ENCODE assay signal across 7 mouse cellular contexts in genomic region chr17:34836856-34837221, GRCm38 (mm10). TPM values are rescaled to one million over a fixed set of nuclear protein-coding genes. Genes with fewer than 3 reads are reported as not detected.
A peak's percentile ranks its signal among the peaks of the same experiment; 100 is the strongest.
DNase-seq lines count a peak whose midpoint lies in the region; ATAC-seq and TF ChIP-seq lines count a peak whose summit lies in the region.

Gene Stk19 (minus strand): TSS chr17:34836945.
Gene Dxo (plus strand): TSS chr17:34837019.

- no peaks in the 10 kb centered on the region for H3K9me3 ChIP-seq in embryonic facial prominence, embryonic 10.5 days
- H3K9me3 ChIP-seq in intestine, postnatal 0 days (ENCODE audit: control insufficient read depth): no peaks in the 10 kb centered on the region
- H3K9me3 ChIP-seq in midbrain, embryonic 12.5 days: no peaks in the 10 kb centered on the region

- peak; percentile 98 for DNase-seq in adrenal gland, postnatal 10 days
- peak; percentile 97 for DNase-seq in embryonic facial prominence, embryonic 10.5 days (ENCODE audit: low spot score)
- peak; percentile 42 for DNase-seq in gonadal fat pad, adult 2 months (ENCODE audit: low read depth)
- DNase-seq in left cerebral cortex, postnatal 4 days: peak; percentile 97

- H3K4me2 ChIP-seq in intestine, postnatal 0 days (replicated peaks; ENCODE audit: low read depth): peak within 1 kb of the TSS; percentile 96
- peak within 1 kb of the TSS; percentile 98 for H3K4me2 ChIP-seq in midbrain, embryonic 12.5 days (replicated peaks)

- TF ChIP-seq POLR2A in small intestine, adult 2 months (IDR thresholded peaks at IDR 0.05; ENCODE audit: low read depth, low read length): peak; percentile 35

- peak within 1 kb of the TSS; percentile 78 for H3K4me3 ChIP-seq in embryonic facial prominence, embryonic 10.5 days
- H3K4me3 ChIP-seq in intestine, postnatal 0 days (ENCODE audit: low read depth, low read length): peak within 1 kb of the TSS; percentile 82
- H3K4me3 ChIP-seq in midbrain, embryonic 12.5 days: peak within 1 kb of the TSS; percentile 75
- H3K4me3 ChIP-seq in small intestine, adult 2 months (ENCODE audit: low read depth, low read length): peak within 1 kb of the TSS; percentile 79

- under 1% methylated on average over 40 of the region's 40 CpGs for WGBS in embryonic facial prominence, embryonic 10.5 days
- WGBS in intestine, postnatal 0 days: under 1% methylated on average over 40 of the region's 40 CpGs
- WGBS in midbrain, embryonic 12.5 days: under 1% methylated on average over 40 of the region's 40 CpGs
- 1% methylated on average over 40 of the region's 40 CpGs for WGBS in small intestine, adult 2 months

- H3K4me1 ChIP-seq in embryonic facial prominence, embryonic 10.5 days: peaks cover 27% of the 10 kb centered on the region
- peaks cover 9% of the 10 kb centered on the region for H3K4me1 ChIP-seq in intestine, postnatal 0 days (replicated peaks; ENCODE audit: control insufficient read depth, insufficient read depth, low read length)
- H3K4me1 ChIP-seq in midbrain, embryonic 12.5 days: peaks cover 26% of the 10 kb centered on the region
- peaks cover 11% of the 10 kb centered on the region for H3K4me1 ChIP-seq in small intestine, adult 2 months (ENCODE audit: control insufficient read depth, insufficient read depth, insufficient read length, low read length)

- peak within 1 kb of the TSS; percentile 68 for H3K9ac ChIP-seq in intestine, postnatal 0 days (ENCODE audit: low read depth, low read length)
- peak within 1 kb of the TSS; percentile 74 for H3K9ac ChIP-seq in midbrain, embryonic 12.5 days (replicated peaks)

- no peak for TF ChIP-seq CTCF in intestine, postnatal 0 days (IDR thresholded peaks at IDR 0.05; ENCODE audit: low read depth)
- no peak for TF ChIP-seq CTCF in small intestine, adult 2 months (IDR thresholded peaks at IDR 0.05; ENCODE audit: extremely low read depth, insufficient read length, insufficient replicate concordance, low read depth, low read length)

- H3K36me3 ChIP-seq in embryonic facial prominence, embryonic 10.5 days (replicated peaks): peaks cover 61% of the 10 kb centered on the region
- peaks cover 43% of the 10 kb centered on the region for H3K36me3 ChIP-seq in intestine, postnatal 0 days (ENCODE audit: control insufficient read depth, insufficient read depth)
- peaks cover 52% of the 10 kb centered on the region for H3K36me3 ChIP-seq in midbrain, embryonic 12.5 days
- H3K36me3 ChIP-seq in small intestine, adult 2 months (ENCODE audit: control insufficient read depth, insufficient read depth, low read length): peaks cover 45% of the 10 kb centered on the region

- H3K27me3 ChIP-seq in embryonic facial prominence, embryonic 10.5 days (replicated peaks; ENCODE audit: low read depth, poor library complexity, severe bottlenecking): no peaks in the 10 kb centered on the region
- no peaks in the 10 kb centered on the region for H3K27me3 ChIP-seq in intestine, postnatal 0 days (replicated peaks; ENCODE audit: control insufficient read depth, insufficient read depth, low read length)
- no peaks in the 10 kb centered on the region for H3K27me3 ChIP-seq in midbrain, embryonic 12.5 days
- H3K27me3 ChIP-seq in small intestine, adult 2 months (ENCODE audit: control insufficient read depth, insufficient read depth, low read length): no peaks in the 10 kb centered on the region

- intact Hi-C loops in left cerebral cortex, postnatal 4 days (cut with DNase I): loop anchor here (5.0 kb wide), 1 partner anchor 185 kb away; no protein-coding TSS in a partner anchor

- peak within 1 kb of the TSS; percentile 83 for H3K27ac ChIP-seq in embryonic facial prominence, embryonic 10.5 days (replicated peaks)
- H3K27ac ChIP-seq in intestine, postnatal 0 days (ENCODE audit: low read depth, low read length): peak within 1 kb of the TSS; percentile 65
- peak within 1 kb of the TSS; percentile 82 for H3K27ac ChIP-seq in midbrain, embryonic 12.5 days (replicated peaks)
- peak within 1 kb of the TSS; percentile 66 for H3K27ac ChIP-seq in small intestine, adult 2 months (ENCODE audit: insufficient read depth, low read depth, low read length)

- peak; percentile 94 for ATAC-seq in intestine, postnatal 0 days
- ATAC-seq in midbrain, embryonic 12.5 days (ENCODE audit: low FRiP score, low read depth): peak; percentile 92

RNA-seq across cellular contexts. Expression of gene Stk19, which starts in this region (rescaled TPM):
- total RNA-seq in adrenal gland, postnatal 10 days (2021): 10 to 100 TPM; 31.8 to 33.0 TPM
- 24.6 and 26.4 TPM in 2 replicates for polyA plus RNA-seq in embryonic facial prominence, embryonic 10.5 days (2016; fragmentation: Nextera tagmentation; extraction: Ambion mirVana)
- polyA plus RNA-seq in gonadal fat pad, adult 2 months (2012; rRNA removed): 37.7 and 59.7 TPM in 2 replicates
- polyA plus RNA-seq in intestine, postnatal 0 days (2015; fragmentation: Nextera tagmentation; extraction: Ambion mirVana): 29.1 and 34.0 TPM in 2 replicates
- total RNA-seq in left cerebral cortex, postnatal 4 days (2021): 10 to 100 TPM; 47.9 to 48.2 TPM
- polyA plus RNA-seq in midbrain, embryonic 12.5 days (2016; fragmentation: Nextera tagmentation; extraction: Ambion mirVana): 26.1 and 30.8 TPM in 2 replicates
- 28.6 and 56.3 TPM in 2 replicates for polyA plus RNA-seq in small intestine, adult 2 months (2012; rRNA removed)

RNA-seq across cellular contexts. Expression of gene Dxo, which starts in this region (rescaled TPM):
- total RNA-seq in adrenal gland, postnatal 10 days (2021): 10 to 100 TPM; 45.1 to 52.2 TPM
- polyA plus RNA-seq in embryonic facial prominence, embryonic 10.5 days (2016; fragmentation: Nextera tagmentation; extraction: Ambion mirVana): 78.1 and 88.8 TPM in 2 replicates
- polyA plus RNA-seq in gonadal fat pad, adult 2 months (2012; rRNA removed): 62.6 and 64.9 TPM in 2 replicates
- polyA plus RNA-seq in intestine, postnatal 0 days (2015; fragmentation: Nextera tagmentation; extraction: Ambion mirVana): 42.5 and 44.2 TPM in 2 replicates
- total RNA-seq in left cerebral cortex, postnatal 4 days (2021): 10 to 100 TPM; 33.8 to 38.1 TPM
- 72.7 and 73.4 TPM in 2 replicates for polyA plus RNA-seq in midbrain, embryonic 12.5 days (2016; fragmentation: Nextera tagmentation; extraction: Ambion mirVana)
- 31.5 and 51.8 TPM in 2 replicates for polyA plus RNA-seq in small intestine, adult 2 months (2012; rRNA removed)

Comparison
In these comparisons a context has a peak if more than half of its experiments do, and no peak if none do; other contexts are left out.
1. Peak in every context shown above with its lines: DNase-seq, ATAC-seq, H3K4me3 ChIP-seq and H3K27ac ChIP-seq.
2. DNase-seq: peak in every context shown above with its lines; median percentile 98 in adrenal gland, postnatal 10 days; 97 in embryonic facial prominence, embryonic 10.5 days; 97 in left cerebral cortex, postnatal 4 days; 42 in gonadal fat pad, adult 2 months.